Mouse (Mus musculus) retina, postnatal 7 days (tissue): ENCODE results near the gene Stat1.
A peak's percentile ranks its signal among the peaks of the same experiment; 100 is the strongest.

Experiments used
- DNase-seq: peaks from one replicate; pipeline ENCODE4 v3.0.0-alpha.2; 2012; ENCODE audit warnings: low read depth, low spot score

The Stat1 gene

DNA sequence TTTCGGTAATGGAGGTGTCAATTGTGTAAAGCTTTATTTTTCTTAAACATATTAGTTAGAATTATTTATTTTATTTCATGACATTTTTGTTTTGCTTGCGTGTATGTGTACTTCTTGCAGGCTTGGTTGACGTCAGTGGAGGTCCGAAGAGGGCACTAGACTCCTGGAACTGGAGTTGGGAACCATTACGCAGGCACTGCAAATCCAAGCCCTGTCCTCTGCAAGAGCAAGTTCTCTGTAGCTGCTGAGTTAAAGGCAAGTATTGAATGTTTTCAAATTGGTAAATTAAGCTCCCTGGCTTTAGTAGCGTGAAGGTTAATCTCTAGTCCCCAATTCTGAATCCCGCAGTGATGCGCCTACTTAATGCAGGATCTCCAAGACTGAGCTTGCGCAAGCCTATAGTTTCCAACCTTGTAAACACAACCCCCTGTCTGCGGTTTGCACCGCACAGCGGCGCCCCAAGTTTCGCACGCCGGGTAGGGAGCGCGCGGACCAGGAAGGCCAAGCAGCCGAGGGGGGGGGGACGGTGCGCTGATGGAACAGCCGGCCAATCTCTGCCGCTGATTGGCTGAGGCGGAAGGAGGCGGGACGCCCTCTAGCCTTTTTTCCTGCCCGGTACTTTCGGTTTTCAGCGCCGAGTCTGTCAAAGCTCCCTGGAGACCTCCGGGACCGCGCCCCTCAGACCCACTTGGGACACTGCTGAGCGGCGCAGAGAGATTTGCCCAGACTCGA, at the start of gene Stat1:
Gene Stat1 (plus strand): TSS at position 581 of the 732 bp plus-strand sequence.
- DNase-seq, result peak; percentile 88

DNA sequence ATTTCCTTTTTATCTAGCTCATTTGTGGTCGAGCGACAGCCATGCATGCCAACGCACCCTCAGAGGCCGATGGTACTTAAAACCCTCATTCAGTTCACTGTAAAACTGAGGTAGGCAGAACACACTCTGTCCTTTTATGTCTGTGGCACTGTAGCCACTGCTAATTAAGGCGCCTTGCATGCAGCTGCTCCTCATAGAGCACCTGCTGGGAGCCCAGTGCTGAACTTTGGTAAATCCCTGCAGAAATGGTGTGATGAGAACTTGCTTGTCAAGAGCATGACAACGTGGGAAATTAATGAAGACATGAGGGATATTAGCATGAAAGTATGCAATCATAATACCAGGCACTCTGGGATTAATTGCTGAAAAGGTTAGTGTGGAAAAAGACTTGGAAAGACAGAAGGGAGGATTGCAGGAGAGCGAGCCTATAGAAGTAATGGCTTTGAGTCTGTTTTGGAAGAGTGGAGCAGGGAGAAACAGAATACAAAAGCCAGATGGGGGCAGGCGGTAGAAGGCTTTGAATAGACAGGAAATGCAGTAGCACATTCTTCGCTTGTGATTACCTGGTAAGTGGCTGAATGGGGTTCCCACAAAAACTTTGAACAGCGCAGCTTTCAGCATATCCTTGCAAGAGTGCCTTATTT, 39.4 kb upstream of the Stat1 start:
- DNase-seq, result no peak

DNA sequence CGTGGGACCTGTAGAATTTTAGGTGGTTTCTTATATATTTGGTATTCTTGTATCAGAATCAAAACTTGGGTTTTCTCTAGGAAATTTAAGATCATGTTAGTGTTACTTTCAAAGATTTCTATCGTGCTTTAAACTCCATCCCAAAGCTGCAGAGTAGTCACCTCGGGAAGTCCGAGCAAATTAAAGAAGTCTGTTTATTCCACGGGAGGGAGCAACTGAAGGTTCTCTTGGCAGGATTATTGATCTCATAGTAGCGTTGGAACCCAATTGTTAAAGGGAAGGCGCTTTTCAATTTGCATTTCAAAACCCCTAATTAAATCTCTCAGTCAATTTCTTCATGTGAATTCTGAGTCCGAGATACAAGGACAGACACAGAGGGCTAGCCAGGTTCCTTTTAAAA, 38.9 kb upstream of the Stat1 start:
- no peak for DNase-seq

DNA sequence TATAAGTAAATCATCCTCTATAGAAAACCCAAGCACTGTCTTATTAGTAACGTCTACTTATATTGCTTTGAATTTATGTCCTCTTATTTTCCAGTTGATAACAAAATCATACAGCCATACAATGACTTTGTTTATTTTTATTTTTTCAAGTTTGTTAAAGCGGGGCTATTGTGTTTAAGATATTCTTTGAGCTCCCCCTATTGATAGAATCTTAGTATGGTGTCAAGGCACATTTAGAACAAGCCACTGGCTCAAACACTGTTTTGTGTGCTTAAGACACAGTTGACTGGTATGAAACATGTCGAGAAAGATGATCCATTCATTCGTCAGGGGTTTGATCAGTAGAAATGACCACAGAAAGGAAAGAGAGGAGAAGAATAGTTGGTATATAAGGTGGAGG, 33.0 kb upstream of the Stat1 start:
- DNase-seq, result no peak

DNA sequence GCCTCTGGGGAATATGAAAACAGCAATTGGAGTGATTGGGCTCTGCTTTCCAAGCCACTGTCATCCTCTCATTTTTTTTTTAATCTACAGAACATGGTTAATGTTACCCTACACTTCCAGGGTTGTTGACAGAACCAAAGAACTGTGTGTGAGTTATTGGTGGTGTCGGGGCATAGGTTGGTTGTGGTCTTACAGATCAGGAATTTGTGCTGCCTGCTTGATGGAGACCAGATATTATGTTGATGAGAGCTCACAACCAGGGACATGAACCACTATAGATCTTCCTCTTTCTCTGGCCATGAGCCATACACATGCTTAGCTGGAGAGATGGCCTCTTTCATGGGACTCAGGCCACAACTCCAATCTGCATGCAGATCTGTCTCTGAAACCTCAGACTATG, 32.1 kb upstream of the Stat1 start:
- DNase-seq, result no peak

DNA sequence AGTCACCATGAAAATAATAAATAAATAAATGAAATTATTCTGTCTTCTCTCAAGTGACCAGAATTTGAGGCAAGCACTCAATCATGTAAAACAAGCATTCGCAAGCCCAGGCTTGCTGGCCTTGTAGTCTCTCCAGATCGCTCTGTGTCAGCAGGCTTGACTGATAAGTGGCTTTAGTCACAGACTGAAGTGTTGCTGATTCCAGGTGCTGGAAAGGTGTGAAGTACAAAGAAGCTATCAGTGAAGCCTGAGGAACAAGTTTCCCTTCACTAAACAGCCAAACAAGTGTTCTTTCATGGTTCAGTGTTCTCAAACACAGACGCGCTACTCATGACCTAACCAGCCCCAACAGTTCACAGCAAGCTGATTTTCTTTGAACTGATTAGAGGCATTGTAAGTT, 30.6 kb upstream of the Stat1 start:
- DNase-seq, result no peak

DNA sequence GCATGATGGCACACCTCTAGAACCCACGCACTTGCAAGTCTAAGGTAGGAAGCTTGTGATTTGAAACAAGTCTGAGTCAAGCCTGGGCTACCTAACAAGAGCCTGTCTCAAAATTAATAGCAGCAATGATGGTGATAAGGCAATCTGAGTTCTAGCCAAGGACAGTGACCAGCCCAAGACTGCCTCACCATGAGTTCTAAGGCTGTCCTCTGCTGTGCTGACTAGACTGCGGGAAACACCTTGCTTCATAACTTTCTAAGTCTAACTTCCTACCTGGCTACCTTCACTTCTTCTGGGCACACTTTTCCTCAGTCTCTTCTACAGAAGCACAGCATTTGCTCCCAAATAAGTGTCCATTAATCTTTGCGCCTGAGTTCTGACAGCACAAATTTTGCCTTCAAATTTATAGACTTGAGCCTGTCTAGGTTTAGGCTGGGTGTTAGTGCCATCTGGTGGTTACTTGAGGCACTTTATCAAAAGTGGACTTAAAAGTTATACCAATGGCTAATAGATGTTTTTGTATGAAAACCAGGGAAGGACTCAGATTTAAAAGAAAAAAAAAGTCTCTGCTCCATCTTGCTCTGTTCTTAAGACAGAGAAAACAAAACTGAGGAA, 20.5 kb upstream of the Stat1 start:
- no peak for DNase-seq

DNA sequence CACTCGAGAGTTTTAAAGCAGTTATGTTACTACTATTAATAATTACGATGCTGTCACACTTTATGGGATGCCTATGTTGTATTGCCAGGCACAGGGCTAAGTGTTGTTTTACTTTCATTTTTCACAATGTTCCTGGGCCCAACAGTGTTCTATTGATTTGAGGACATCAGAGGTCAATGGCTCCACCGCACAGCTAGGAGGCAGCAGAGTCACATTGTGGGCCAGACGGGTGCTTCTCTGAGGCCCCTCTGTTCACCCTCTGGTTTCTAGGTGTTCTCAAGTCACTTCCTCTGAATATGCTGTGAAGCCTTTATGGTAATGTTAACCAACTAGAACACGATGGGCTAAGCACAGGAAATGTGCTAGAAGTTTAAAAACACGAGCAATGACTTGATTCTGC, 18.7 kb upstream of the Stat1 start:
- no peak for DNase-seq

DNA sequence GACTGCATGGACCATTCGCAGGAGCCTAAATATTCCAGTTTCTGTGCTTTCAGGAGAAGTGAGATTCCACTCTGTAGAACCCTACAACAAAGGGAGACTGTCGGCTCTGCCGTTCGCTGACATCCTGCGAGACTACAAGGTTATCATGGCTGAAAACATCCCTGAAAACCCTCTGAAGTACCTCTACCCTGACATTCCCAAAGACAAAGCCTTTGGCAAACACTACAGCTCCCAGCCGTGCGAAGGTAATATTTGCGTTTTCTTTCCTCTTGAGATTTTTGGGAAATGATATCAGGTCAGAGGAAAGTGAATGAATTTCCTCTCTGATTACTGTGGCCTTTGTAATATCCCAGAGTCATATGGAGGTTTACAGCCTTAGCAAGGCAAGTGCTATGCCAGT, 16.4 kb upstream of the Stat1 start:
- no peak for DNase-seq

DNA sequence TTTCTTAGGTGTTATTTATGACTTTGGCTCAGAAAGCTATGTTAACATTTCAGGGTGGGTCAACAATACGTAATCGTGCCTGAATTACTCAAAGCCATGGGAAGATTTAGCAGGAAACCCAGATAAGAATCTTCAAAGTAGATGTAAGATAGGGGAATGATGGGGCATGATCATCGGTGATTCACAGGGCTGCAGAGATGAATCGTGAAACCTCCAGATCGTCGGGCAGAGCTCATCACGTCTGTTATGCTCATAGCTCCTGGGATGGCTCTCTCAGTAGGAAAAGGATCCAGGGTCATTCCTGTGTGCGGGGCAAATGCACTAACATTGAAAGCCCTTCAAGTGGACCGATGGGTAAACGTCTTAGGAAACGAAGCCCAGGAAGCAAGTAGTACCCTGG, 12.0 kb upstream of the Stat1 start:
- DNase-seq, result no peak

DNA sequence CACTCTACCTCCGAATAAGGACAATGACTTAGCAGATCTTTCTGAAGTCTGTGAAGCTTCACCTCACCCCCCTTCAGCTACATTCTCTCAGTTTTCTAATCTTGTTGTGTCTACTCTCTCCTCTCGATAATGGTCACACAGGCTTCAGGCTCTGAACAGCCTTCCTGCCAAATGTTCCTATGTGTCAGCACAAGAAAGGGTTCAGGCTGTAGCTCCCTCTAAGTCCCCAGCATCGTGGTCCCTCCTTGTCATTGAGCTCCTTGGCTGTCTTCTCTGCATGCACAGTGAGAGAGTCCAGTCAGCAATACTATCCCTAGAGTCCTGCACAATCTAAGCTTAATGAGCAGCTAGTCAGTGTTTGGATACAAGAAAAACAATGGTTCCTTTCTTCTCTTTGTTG, 8.0 kb upstream of the Stat1 start:
- no peak for DNase-seq

DNA sequence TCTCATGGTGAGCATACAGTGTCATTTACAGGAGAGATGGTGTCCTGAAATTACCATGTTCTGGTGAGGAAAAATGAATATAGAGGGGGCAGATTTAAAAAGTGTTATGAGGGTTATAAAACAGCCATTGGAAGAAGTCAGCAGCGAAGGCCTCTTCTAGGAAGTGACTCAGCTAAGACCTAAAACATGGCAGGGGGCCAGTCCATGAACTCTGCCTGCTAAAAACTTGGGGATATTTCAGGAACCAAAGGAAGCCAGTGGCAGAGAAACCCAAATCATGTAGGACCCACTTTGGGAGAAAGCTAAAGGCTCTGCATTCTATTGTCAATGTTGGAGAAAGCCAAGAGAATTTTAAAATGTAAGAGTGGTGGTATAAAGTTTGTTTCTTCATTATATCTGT, 6.9 kb upstream of the Stat1 start:
- DNase-seq, result no peak

DNA sequence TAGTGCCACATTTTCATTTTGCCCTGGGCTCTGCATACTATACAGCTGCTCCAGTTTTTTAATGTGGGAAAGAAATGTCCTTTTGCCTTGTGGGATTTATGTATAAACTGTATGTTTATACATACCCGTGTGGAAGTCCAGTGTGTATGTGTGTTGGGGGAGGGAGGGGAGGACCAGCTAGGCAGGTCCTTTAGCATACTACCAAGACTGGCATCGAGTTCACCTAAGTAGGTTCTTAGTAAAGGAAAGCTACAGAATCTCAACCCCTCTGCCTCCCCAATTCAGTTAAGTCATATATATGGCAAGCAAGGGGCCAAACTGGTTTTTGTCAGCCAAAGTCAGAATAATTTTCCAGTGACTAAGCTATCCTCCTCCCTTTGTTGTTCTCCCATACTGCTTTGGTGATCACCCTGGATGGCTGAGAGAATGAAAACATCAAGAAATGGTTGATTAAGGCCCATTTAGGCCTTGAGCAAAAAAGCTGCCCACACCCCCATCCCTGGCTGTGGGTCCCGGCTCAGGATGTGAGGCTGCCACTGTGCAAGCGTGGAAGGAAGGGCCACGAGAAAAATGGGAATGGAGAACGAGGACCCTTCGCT, 6.1 kb upstream of the Stat1 start:
- no peak for DNase-seq

DNA sequence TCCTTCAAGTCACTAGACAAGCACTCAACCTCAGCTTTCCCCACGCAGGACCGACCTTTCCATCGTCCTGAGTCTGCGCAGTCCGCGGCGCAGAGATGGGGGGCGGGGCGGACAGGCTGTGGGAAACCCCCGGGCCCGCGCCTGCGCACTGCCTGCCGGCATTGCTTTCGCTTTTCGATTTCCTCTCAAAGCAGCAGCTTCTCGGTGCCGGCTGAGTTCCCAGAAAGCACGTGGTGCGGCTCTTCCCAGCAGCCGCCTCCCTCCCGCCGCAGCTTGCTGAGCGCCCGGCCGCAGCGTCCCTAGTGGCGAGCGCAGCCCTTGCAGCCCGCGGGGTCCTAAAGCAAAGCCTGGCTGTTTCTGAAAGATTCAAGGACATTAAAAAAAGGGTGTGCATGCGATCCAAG, 5.6 kb upstream of the Stat1 start:
- peak; percentile 95 for DNase-seq

DNA sequence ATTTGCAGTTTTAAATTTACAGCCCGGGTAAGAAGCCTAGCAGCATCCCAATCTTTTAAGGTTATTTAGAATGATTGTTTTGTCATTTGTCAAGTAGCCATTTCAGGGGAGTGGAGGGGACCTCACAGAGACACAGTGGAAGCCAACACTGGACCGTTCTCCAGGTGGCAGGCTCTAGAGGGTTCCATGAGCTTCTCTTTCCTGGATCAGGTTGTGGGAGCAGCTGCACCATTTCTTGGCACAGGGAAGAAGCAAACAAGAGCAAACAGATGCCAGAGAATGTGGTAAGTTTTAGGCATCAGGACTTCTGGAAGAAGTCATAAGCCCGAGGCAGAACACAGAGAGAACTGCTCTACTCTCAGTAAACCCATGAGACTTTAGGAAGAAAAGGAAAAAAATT, 2.8 kb upstream of the Stat1 start:
- no peak for DNase-seq

DNA sequence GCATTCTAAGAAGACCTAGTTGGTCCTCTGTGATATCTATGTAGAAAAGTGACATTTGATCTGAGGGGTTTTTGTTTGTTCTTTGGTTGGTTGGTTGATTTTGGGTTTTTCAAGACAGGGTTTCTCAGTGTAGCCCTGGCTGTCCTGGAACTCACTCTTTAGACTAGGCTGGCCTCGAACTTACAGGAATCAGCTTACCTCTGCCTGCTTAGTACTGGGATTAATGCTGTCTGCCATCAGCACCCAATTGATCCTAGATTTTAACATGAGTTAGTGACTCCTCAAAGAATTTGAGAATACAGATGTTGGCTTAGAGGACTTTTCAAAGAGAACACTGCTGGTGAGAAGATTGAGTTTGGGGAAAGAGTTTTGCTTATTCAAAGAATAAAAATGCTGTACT, 1.5 kb upstream of the Stat1 start:
- DNase-seq, result no peak

DNA sequence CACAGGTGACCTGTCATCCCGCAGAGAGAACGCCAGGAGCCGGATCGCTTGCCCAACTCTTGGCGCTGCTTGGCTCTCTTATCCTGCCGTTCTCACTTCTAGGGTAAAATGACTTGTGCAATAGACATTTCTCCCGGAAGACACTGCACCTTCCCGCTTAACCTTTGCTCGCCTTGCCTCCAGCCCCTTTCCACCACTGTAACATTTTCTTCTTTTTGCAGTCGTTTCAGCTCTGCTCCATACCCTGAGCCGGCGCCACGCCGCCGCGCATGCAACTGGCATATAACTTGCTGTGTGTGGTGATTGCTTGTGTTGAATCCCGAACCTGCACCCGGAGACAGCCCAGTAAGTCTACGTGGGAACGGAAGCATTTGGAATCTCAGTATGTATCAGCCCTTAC, 451 bp downstream of the Stat1 start:
- DNase-seq, result no peak

DNA sequence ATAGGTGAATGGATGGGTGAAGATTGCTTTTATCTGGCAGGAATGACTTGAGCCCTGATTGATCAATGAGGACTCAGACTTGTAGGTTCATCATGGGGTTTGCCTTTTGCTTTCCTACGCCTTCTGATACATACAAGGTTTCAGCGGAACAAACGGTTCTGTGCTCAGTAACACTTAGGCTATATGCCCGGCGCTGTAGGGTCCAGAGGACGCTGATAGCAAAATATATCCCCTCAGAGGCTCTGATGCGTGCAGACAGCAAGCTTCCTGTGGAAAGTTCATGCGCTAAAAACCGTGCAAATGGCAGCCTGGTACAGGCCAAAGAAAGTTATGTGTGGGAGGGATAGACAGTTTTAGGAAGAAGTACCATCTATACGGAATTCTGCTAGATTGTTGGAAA, 951 bp downstream of the Stat1 start:
- DNase-seq, result no peak

DNA sequence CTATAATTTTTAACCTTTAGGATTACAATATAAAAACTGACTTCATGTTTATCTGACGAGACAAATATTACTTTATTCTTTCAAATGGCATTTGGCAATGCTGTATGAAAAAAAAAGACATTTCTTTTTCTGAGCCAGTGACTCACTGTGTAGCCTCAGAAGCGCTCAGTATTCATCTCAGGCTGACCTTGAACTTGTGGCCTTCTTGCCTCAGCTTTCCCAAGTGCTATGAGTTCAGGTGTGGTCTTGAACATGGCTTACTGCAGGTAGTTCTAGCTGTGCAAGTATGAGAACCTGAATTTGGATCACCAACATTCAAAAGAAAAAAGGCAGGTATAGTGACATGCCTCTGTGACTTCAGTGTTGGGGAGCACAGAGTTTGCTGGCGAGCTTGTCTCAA, 1.8 kb downstream of the Stat1 start:
- no peak for DNase-seq

DNA sequence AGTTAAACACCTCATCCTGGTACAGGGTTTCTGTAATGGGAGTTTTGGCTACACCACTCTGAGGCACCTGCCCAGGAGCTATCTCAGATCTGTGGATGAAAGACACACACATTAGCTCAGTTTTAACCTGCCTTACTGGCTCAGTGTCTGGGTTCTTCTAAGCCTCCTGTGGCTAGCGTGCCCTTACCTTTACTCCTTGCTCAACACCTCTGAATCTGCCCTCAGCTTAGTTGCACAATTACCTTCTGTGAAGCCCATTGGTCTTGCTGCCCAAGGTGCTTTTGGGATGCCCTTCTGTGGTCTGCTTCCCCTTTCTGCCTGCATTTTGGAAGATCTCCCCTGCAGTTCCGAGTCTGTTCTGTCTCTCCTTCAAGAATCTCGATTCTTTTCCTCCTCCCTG, 5.6 kb downstream of the Stat1 start:
- DNase-seq, result no peak

DNA sequence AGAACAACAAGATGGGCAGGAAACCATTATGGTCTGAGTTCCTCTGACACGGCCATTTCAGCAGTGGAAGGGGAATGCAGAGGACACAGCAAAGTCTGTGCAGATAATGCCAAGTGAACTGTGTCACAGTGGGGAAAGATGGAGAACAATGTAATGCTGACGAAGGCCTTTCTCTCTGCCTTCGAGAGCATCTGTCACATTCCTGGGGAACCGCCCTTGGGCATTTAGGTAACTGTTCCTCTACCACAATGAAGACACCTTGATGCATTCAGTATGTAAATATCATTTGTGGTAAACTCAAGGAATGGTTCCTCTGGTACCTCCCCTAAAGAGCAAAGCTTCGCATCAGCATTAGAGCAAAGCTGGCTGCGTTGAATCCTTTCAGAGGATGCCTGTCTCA, 8.1 kb downstream of the Stat1 start:
- no peak for DNase-seq

DNA sequence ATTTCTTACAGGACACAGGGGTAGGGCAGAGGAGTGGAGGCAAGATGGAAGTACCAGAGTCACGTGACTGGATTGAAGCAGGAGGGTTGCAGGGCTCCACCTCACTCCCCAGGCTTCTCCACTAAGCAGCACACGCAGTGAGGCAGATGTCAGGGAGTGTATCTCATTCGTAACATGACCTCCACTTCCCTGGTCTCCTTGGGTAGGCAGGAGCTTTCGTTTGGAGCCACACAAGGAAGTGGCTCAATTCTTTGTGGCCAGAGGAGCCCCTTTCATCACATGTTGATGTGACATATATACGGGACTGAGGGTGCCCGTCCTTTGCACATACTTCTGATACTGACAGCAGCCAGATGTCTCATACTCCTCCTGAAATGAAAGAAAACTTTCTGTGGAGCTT, 10.6 kb downstream of the Stat1 start:
- no peak for DNase-seq
